Mouse (Mus musculus) megakaryocyte, embryonic 14.5 days (primary cell): Measurements from ENCODE around the gene Fbxw9.

Source experiments
- FLI1 ChIP-seq: IDR thresholded peaks from 2 replicates; pipeline ENCODE4 v1.6.1; 2012; ENCODE audit warnings: low read length, inconsistent platforms, mixed read lengths
- GATA1 ChIP-seq: IDR thresholded peaks from 3 replicates; pipeline ENCODE4 v1.6.1; 2012; ENCODE audit warnings: mixed read lengths, low read length, inconsistent platforms, borderline replicate concordance

- TF ChIP-seq FLI1 (peak; percentile 64; the same call in 1 of the 2 replicates), GATA1 (no peak)
Observed at GRCm38 (mm10) chr8:85071514-85072281, 11.8 kb downstream of the Fbxw9 start, which contains the start of gene Dhps.
